Mouse (Mus musculus): ENCODE data around the gene Map3k5. TPM values are rescaled to one million over a fixed set of nuclear protein-coding genes. Genes with fewer than 3 reads are reported as not detected.

Map3k5 gene
- polyA plus RNA-seq, 1 experiment from 2014 or later = 1.8 TPM

- Histone ChIP-seq H3K4me1 (replicated peaks; ENCODE audit: control insufficient read depth, insufficient read depth, low read length) (no peaks in the 10 kb centered on the region), H3K4me2 (replicated peaks) (no peak overlapping the region), H3K36me3 (replicated peaks; ENCODE audit: control insufficient read depth, insufficient read depth) (no peaks in the 10 kb centered on the region), H3K27me3 (ENCODE audit: control insufficient read depth, insufficient read depth, low read length) (no peaks in the 10 kb centered on the region), H3K4me3 (replicated peaks; ENCODE audit: low read length) (no peak overlapping the region), H3K9ac (no peak overlapping the region), H3K9me3 (ENCODE audit: control insufficient read depth, low read length) (no peaks in the 10 kb centered on the region), H3K27ac (no peak overlapping the region)
- ATAC-seq (ENCODE audit: low FRiP score) (no peak), DNase-seq (ENCODE audit: low spot score) (no peak)
- 42% methylated on average over 3 of the region's 3 CpGs for WGBS
These were observed 57.1 kb downstream of the Map3k5 start for GRCm38 (mm10) chr10:19991237-19991865.

DNA sequence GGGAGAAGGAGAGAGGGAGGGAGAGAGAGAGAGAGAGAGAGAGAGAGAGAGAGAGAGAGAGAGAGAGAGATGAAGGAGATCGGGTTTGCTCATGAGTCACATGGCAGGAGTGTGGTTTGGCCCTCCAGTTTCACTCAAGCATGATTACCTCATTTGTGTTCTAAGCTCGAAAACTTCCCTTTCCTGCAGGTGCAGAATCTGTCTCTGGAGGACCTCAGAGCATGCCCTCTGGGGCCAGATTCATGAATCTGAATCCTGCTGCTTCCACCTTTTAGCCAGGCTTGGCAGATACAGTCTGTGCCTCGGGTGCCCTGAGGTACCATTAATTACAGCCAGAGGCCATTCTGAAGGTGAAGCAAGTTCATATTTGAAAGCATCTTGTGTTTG is 57.6 kb downstream of the Map3k5 start:
- ATAC-seq (ENCODE audit: low FRiP score) (no peak), DNase-seq (ENCODE audit: low spot score) (no peak)
- no peak overlapping the region for H3K4me2 ChIP-seq (replicated peaks)
- H3K9ac ChIP-seq = no peak overlapping the region
- H3K27ac ChIP-seq = no peak overlapping the region
- WGBS = 61% methylated on average over 3 of the region's 3 CpGs
- H3K27me3 ChIP-seq (ENCODE audit: control insufficient read depth, insufficient read depth, low read length) = no peaks in the 10 kb centered on the region
- H3K9me3 ChIP-seq (ENCODE audit: control insufficient read depth, low read length) = no peaks in the 10 kb centered on the region
- no peaks in the 10 kb centered on the region for H3K4me1 ChIP-seq (replicated peaks; ENCODE audit: control insufficient read depth, insufficient read depth, low read length)
- H3K4me3 ChIP-seq (replicated peaks; ENCODE audit: low read length) = no peak overlapping the region
- H3K36me3 ChIP-seq (replicated peaks; ENCODE audit: control insufficient read depth, insufficient read depth) = no peaks in the 10 kb centered on the region

GRCm38 (mm10) chr10:19994469-19995450 is 60.5 kb downstream of the Map3k5 start:
- Histone ChIP-seq H3K4me1 (replicated peaks; ENCODE audit: control insufficient read depth, insufficient read depth, low read length) (no peaks in the 10 kb centered on the region), H3K36me3 (replicated peaks; ENCODE audit: control insufficient read depth, insufficient read depth) (no peaks in the 10 kb centered on the region), H3K27ac (no peak overlapping the region), H3K9me3 (ENCODE audit: control insufficient read depth, low read length) (no peaks in the 10 kb centered on the region), H3K4me3 (replicated peaks; ENCODE audit: low read length) (no peak overlapping the region), H3K27me3 (ENCODE audit: control insufficient read depth, insufficient read depth, low read length) (no peaks in the 10 kb centered on the region), H3K9ac (no peak overlapping the region), H3K4me2 (replicated peaks) (no peak overlapping the region)
- 74% methylated on average over 14 of the region's 14 CpGs for WGBS
- DNase-seq (ENCODE audit: low spot score) = no peak
- no peak for ATAC-seq (ENCODE audit: low FRiP score)

DNA sequence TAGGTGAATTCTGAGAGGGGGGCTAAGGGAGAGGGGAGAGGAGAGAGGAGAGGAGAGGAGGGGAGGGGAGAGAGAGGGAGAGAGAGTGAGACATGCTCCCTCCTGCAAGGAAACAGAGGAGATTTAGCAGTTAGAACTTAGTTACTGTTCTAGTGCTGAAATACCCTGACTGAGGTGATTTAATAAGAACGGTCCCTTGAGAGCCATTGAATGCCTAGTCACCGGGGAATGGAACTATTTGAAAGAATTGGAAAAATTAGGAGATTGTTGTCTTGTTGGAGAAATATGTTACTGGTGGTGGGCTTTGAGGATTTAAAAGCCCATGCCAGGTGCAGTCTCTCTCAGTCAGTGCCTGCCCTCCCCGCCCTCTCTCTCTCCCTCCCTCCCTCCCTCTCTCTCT is 61.9 kb downstream of the Map3k5 start:
- Histone ChIP-seq H3K9me3 (ENCODE audit: control insufficient read depth, low read length) (no peaks in the 10 kb centered on the region), H3K27me3 (ENCODE audit: control insufficient read depth, insufficient read depth, low read length) (no peaks in the 10 kb centered on the region), H3K4me1 (replicated peaks; ENCODE audit: control insufficient read depth, insufficient read depth, low read length) (no peaks in the 10 kb centered on the region), H3K36me3 (replicated peaks; ENCODE audit: control insufficient read depth, insufficient read depth) (no peaks in the 10 kb centered on the region), H3K27ac (no peak overlapping the region), H3K4me2 (replicated peaks) (no peak overlapping the region), H3K9ac (no peak overlapping the region), H3K4me3 (replicated peaks; ENCODE audit: low read length) (no peak overlapping the region)
- WGBS = 85% methylated on average over 3 of the region's 3 CpGs
- DNase-seq (ENCODE audit: low spot score) (no peak), ATAC-seq (ENCODE audit: low FRiP score) (no peak)

DNA sequence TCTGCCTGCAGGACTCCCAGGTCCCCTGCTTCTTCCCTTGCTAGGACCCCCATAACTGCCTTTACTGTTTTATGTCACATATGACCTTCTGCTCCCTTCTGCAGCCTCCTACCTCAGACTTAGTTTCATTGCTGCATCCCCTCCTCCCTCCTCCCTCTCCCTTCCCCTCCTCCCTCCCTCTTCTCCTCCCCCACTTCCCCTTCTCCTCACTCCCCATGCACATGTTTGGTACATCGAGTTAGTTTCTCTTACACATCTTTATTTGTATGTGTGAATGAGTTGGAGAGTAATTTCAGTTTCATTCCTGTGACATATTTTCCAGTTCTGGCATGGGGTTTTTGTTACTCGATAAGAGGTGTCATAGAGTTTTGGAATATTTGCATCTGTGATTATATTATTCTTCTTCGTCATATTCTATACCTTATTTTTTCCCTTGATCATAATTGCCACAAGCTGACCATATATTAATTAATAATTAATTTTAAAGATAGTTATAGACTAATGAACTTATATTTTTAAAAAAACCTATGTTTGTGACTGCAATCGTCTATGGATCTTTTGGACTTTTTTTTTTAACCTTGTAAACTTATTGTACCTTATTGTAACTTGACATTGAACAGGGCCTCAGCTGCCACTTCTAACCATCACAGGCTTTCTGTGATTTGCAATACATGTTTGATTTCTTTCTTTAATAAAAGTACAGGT is 65.6 kb downstream of the Map3k5 start:
- Histone ChIP-seq H3K36me3 (replicated peaks; ENCODE audit: control insufficient read depth, insufficient read depth) (no peaks in the 10 kb centered on the region), H3K4me2 (replicated peaks) (no peak overlapping the region), H3K27ac (no peak overlapping the region), H3K27me3 (ENCODE audit: control insufficient read depth, insufficient read depth, low read length) (no peaks in the 10 kb centered on the region), H3K9me3 (ENCODE audit: control insufficient read depth, low read length) (no peaks in the 10 kb centered on the region), H3K4me3 (replicated peaks; ENCODE audit: low read length) (no peak overlapping the region), H3K9ac (no peak overlapping the region), H3K4me1 (replicated peaks; ENCODE audit: control insufficient read depth, insufficient read depth, low read length) (peaks cover 7% of the 10 kb centered on the region)
- DNase-seq (ENCODE audit: low spot score) (no peak), ATAC-seq (ENCODE audit: low FRiP score) (no peak)
- 80% methylated on average over 4 of the region's 4 CpGs for WGBS

DNA sequence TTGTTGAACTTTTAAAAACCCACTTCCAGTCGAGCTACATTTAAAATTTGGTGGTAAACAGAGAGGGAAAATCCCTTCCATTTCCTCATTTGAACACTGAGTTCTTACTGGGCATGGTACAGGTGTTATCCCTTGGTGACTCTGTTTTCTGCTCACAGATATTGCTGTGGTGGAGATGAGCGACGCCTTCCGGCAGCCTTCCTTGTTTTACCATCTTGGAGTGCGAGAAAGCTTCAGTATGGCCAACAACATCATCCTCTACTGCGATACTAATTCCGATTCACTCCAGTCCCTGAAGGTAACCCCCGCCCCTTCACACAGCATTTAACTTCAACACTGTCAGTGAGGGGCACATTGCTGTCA is 66.1 kb downstream of the Map3k5 start:
- H3K4me1 ChIP-seq (replicated peaks; ENCODE audit: control insufficient read depth, insufficient read depth, low read length) = peaks cover 7% of the 10 kb centered on the region
- no peak overlapping the region for H3K9ac ChIP-seq
- WGBS = 81% methylated on average over 8 of the region's 8 CpGs
- no peaks in the 10 kb centered on the region for H3K27me3 ChIP-seq (ENCODE audit: control insufficient read depth, insufficient read depth, low read length)
- H3K4me2 ChIP-seq (replicated peaks) = no peak overlapping the region
- H3K4me3 ChIP-seq (replicated peaks; ENCODE audit: low read length) = no peak overlapping the region
- no peaks in the 10 kb centered on the region for H3K36me3 ChIP-seq (replicated peaks; ENCODE audit: control insufficient read depth, insufficient read depth)
- DNase-seq (ENCODE audit: low spot score) (no peak), ATAC-seq (ENCODE audit: low FRiP score) (no peak)
- H3K9me3 ChIP-seq (ENCODE audit: control insufficient read depth, low read length) = no peaks in the 10 kb centered on the region
- no peak overlapping the region for H3K27ac ChIP-seq

GRCm38 (mm10) chr10:20001990-20002389 is 67.7 kb downstream of the Map3k5 start:
- ATAC-seq (ENCODE audit: low FRiP score) (peak; percentile 17; the same call in 1 of the 2 replicates), DNase-seq (ENCODE audit: low spot score) (no peak)
- Histone ChIP-seq H3K27me3 (ENCODE audit: control insufficient read depth, insufficient read depth, low read length) (no peaks in the 10 kb centered on the region), H3K4me2 (replicated peaks) (no peak overlapping the region), H3K9ac (no peak overlapping the region), H3K4me3 (replicated peaks; ENCODE audit: low read length) (no peak overlapping the region), H3K27ac (no peak overlapping the region), H3K36me3 (replicated peaks; ENCODE audit: control insufficient read depth, insufficient read depth) (no peaks in the 10 kb centered on the region), H3K9me3 (ENCODE audit: control insufficient read depth, low read length) (no peaks in the 10 kb centered on the region), H3K4me1 (replicated peaks; ENCODE audit: control insufficient read depth, insufficient read depth, low read length) (peaks cover 11% of the 10 kb centered on the region)
- 21% methylated on average over 5 of the region's 5 CpGs for WGBS

GRCm38 (mm10) chr10:20003006-20003405 is 68.7 kb downstream of the Map3k5 start:
- Histone ChIP-seq H3K4me1 (replicated peaks; ENCODE audit: control insufficient read depth, insufficient read depth, low read length) (peaks cover 11% of the 10 kb centered on the region), H3K27me3 (ENCODE audit: control insufficient read depth, insufficient read depth, low read length) (no peaks in the 10 kb centered on the region), H3K9me3 (ENCODE audit: control insufficient read depth, low read length) (no peaks in the 10 kb centered on the region), H3K4me3 (replicated peaks; ENCODE audit: low read length) (no peak overlapping the region), H3K9ac (no peak overlapping the region), H3K27ac (no peak overlapping the region), H3K4me2 (replicated peaks) (no peak overlapping the region), H3K36me3 (replicated peaks; ENCODE audit: control insufficient read depth, insufficient read depth) (no peaks in the 10 kb centered on the region)
- no peak for ATAC-seq (ENCODE audit: low FRiP score)
- 40% methylated on average over 5 of the region's 5 CpGs for WGBS
- no peak for DNase-seq (ENCODE audit: low spot score)

DNA sequence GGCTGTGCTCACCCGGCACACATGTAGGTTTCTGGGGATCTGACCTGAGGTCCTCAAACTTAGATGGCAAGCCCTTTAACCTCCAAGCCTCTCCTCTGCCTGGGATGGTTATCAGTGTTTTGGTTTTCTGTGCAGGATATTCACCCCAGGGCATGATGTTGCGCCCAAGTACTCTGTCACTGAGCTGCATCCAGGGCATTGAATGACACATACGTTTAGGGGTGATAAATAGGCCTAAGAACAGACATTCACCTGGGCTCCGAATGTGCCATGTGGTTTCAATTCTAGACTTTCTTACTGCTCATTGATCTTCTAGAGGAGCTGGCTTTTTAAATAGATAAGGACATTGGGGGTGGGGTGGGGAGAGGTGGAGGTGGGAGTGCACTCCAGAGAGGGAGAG is 70.5 kb downstream of the Map3k5 start:
- ATAC-seq (ENCODE audit: low FRiP score) (no peak), DNase-seq (ENCODE audit: low spot score) (no peak)
- no peak overlapping the region for H3K4me3 ChIP-seq (replicated peaks; ENCODE audit: low read length)
- 88% methylated on average over 4 of the region's 4 CpGs for WGBS
- H3K36me3 ChIP-seq (replicated peaks; ENCODE audit: control insufficient read depth, insufficient read depth) = no peaks in the 10 kb centered on the region
- H3K4me2 ChIP-seq (replicated peaks) = no peak overlapping the region
- H3K9ac ChIP-seq = no peak overlapping the region
- H3K4me1 ChIP-seq (replicated peaks; ENCODE audit: control insufficient read depth, insufficient read depth, low read length) = peaks cover 11% of the 10 kb centered on the region
- no peaks in the 10 kb centered on the region for H3K27me3 ChIP-seq (ENCODE audit: control insufficient read depth, insufficient read depth, low read length)
- H3K27ac ChIP-seq = no peak overlapping the region
- H3K9me3 ChIP-seq (ENCODE audit: control insufficient read depth, low read length) = no peaks in the 10 kb centered on the region

Data from hindbrain, embryonic 14.5 days (tissue).